Mouse (Mus musculus): ENCODE results near the gene Gm7271. TPM values are rescaled to one million over a fixed set of nuclear protein-coding genes. Genes with fewer than 3 reads are reported as not detected.

Gene Gm7271
- polyA plus RNA-seq, 1 experiment from 2014 or later: 5.4 TPM

- Histone ChIP-seq H3K9ac (peak overlapping the region; percentile 76), H3K27me3 (replicated peaks) (no peaks in the 10 kb centered on the region), H3K27ac (no peak overlapping the region), H3K9me3 (no peaks in the 10 kb centered on the region), H3K4me3 (peak overlapping the region; percentile 88), H3K36me3 (peaks cover 5% of the 10 kb centered on the region; the same call in 1 of the 2 replicates), H3K4me2 (replicated peaks) (peak overlapping the region; percentile 68), H3K4me1 (peaks cover 7% of the 10 kb centered on the region)
- 10% methylated on average over 9 of the region's 9 CpGs for WGBS
- ATAC-seq (ENCODE audit: low FRiP score, low read depth): peak; percentile 35
These were observed 45.8 kb downstream of the Gm7271 start for GRCm38 (mm10) chr5:76529704-76530066.

- Histone ChIP-seq H3K9me3 (no peaks in the 10 kb centered on the region), H3K27ac (no peak overlapping the region), H3K9ac (no peak overlapping the region), H3K4me1 (peaks cover 7% of the 10 kb centered on the region), H3K27me3 (replicated peaks) (no peaks in the 10 kb centered on the region), H3K4me2 (replicated peaks) (no peak overlapping the region), H3K4me3 (no peak overlapping the region), H3K36me3 (peaks cover 32% of the 10 kb centered on the region)
- no peak for ATAC-seq (ENCODE audit: low FRiP score, low read depth)
- WGBS: 90% methylated on average over 6 of the region's 6 CpGs
These were observed 49.3 kb downstream of the Gm7271 start for GRCm38 (mm10) chr5:76533186-76533585.

- H3K9ac ChIP-seq: no peak overlapping the region
- 88% methylated on average over 1 of the region's 1 CpGs for WGBS
- H3K9me3 ChIP-seq: no peaks in the 10 kb centered on the region
- no peak for ATAC-seq (ENCODE audit: low FRiP score, low read depth)
- no peak overlapping the region for H3K4me3 ChIP-seq
- H3K4me2 ChIP-seq (replicated peaks): no peak overlapping the region
- no peak overlapping the region for H3K27ac ChIP-seq
- H3K36me3 ChIP-seq: peaks cover 38% of the 10 kb centered on the region
- H3K27me3 ChIP-seq (replicated peaks): no peaks in the 10 kb centered on the region
- H3K4me1 ChIP-seq: no peaks in the 10 kb centered on the region
These were observed 52.4 kb downstream of the Gm7271 start for GRCm38 (mm10) chr5:76536231-76536630.

- H3K36me3 ChIP-seq: peaks cover 48% of the 10 kb centered on the region
- no peak for ATAC-seq (ENCODE audit: low FRiP score, low read depth)
These were observed 53.7 kb downstream of the Gm7271 start for GRCm38 (mm10) chr5:76537578-76537977.

GRCm38 (mm10) chr5:76540181-76540580, 56.3 kb downstream of the Gm7271 start:
- 86% methylated on average over 8 of the region's 8 CpGs for WGBS
- peaks cover 66% of the 10 kb centered on the region for H3K36me3 ChIP-seq
- H3K27ac ChIP-seq: no peak overlapping the region
- H3K9me3 ChIP-seq: no peaks in the 10 kb centered on the region
- H3K4me3 ChIP-seq: no peak overlapping the region
- no peak overlapping the region for H3K4me2 ChIP-seq (replicated peaks)
- ATAC-seq (ENCODE audit: low FRiP score, low read depth): no peak
- H3K4me1 ChIP-seq: no peaks in the 10 kb centered on the region
- H3K27me3 ChIP-seq (replicated peaks): no peaks in the 10 kb centered on the region
- H3K9ac ChIP-seq: no peak overlapping the region

More at GRCm38 (mm10) chr5:76537578-76537977, 53.7 kb downstream of the Gm7271 start:
- Histone ChIP-seq H3K27ac (no peak overlapping the region), H3K9me3 (no peaks in the 10 kb centered on the region), H3K9ac (no peak overlapping the region), H3K4me3 (no peak overlapping the region), H3K4me1 (no peaks in the 10 kb centered on the region), H3K4me2 (replicated peaks) (no peak overlapping the region), H3K27me3 (replicated peaks) (no peaks in the 10 kb centered on the region)
- WGBS: 96% methylated on average over 10 of the region's 10 CpGs

- no peak overlapping the region for H3K4me2 ChIP-seq (replicated peaks)
- no peak overlapping the region for H3K9ac ChIP-seq
- no peak for ATAC-seq (ENCODE audit: low FRiP score, low read depth)
- no peak overlapping the region for H3K27ac ChIP-seq
- no peaks in the 10 kb centered on the region for H3K4me1 ChIP-seq
- no peaks in the 10 kb centered on the region for H3K27me3 ChIP-seq (replicated peaks)
- H3K4me3 ChIP-seq: no peak overlapping the region
- H3K9me3 ChIP-seq: no peaks in the 10 kb centered on the region
- H3K36me3 ChIP-seq: peaks cover 64% of the 10 kb centered on the region
These were observed 57.0 kb downstream of the Gm7271 start for GRCm38 (mm10) chr5:76540842-76541241.

- Histone ChIP-seq H3K9ac (no peak overlapping the region), H3K4me2 (replicated peaks) (no peak overlapping the region), H3K27me3 (replicated peaks) (no peaks in the 10 kb centered on the region), H3K4me3 (no peak overlapping the region), H3K27ac (no peak overlapping the region), H3K9me3 (no peaks in the 10 kb centered on the region), H3K36me3 (peaks cover 54% of the 10 kb centered on the region), H3K4me1 (no peaks in the 10 kb centered on the region)
- ATAC-seq (ENCODE audit: low FRiP score, low read depth): no peak
- 94% methylated on average over 8 of the region's 8 CpGs for WGBS
These were observed 59.4 kb downstream of the Gm7271 start for GRCm38 (mm10) chr5:76543200-76543599.

GRCm38 (mm10) chr5:76550426-76550825, 66.6 kb downstream of the Gm7271 start:
- H3K4me1 ChIP-seq: no peaks in the 10 kb centered on the region
- H3K4me2 ChIP-seq (replicated peaks): no peak overlapping the region
- H3K4me3 ChIP-seq: no peak overlapping the region
- H3K9me3 ChIP-seq: no peaks in the 10 kb centered on the region
- H3K9ac ChIP-seq: no peak overlapping the region
- no peak overlapping the region for H3K27ac ChIP-seq
- H3K36me3 ChIP-seq: peaks cover 34% of the 10 kb centered on the region
- 89% methylated on average over 8 of the region's 8 CpGs for WGBS
- ATAC-seq (ENCODE audit: low FRiP score, low read depth): no peak
- no peaks in the 10 kb centered on the region for H3K27me3 ChIP-seq (replicated peaks)

GRCm38 (mm10) chr5:76565321-76565720, 81.5 kb downstream of the Gm7271 start:
- peaks cover 78% of the 10 kb centered on the region for H3K36me3 ChIP-seq

More at GRCm38 (mm10) chr5:76565321-76565720, 81.5 kb downstream of the Gm7271 start:
- ATAC-seq (ENCODE audit: low FRiP score, low read depth): no peak
- no peaks in the 10 kb centered on the region for H3K4me1 ChIP-seq
- 34% methylated on average over 3 of the region's 3 CpGs for whole genome bisulfite sequencing
- H3K27me3 ChIP-seq (replicated peaks): no peaks in the 10 kb centered on the region
- no peak overlapping the region for H3K9ac ChIP-seq
- H3K4me3 ChIP-seq: no peak overlapping the region
- H3K27ac ChIP-seq: no peak overlapping the region
- no peak overlapping the region for H3K4me2 ChIP-seq (replicated peaks)
- no peaks in the 10 kb centered on the region for H3K9me3 ChIP-seq

Other genes with a start within 250 kb of the Gm7271 start
- 14.3 and 14.5 TPM in 2 replicates for gene Clock, start 179.2 kb upstream of the Gm7271 start, polyA plus RNA-seq (2016; fragmentation: Nextera tagmentation; extraction: Ambion mirVana)
- not detected in 2 replicates for gene Pdcl2, start 152.9 kb upstream of the Gm7271 start, polyA plus RNA-seq (2016; fragmentation: Nextera tagmentation; extraction: Ambion mirVana)
- 0.32 TPM in 1 of 2 replicates, not detected in the other for gene Nmu, start 120.3 kb upstream of the Gm7271 start, polyA plus RNA-seq (2016; fragmentation: Nextera tagmentation; extraction: Ambion mirVana)
- 54.9 and 62.4 TPM in 2 replicates for gene Exoc1, start 45.3 kb downstream of the Gm7271 start, polyA plus RNA-seq (2016; fragmentation: Nextera tagmentation; extraction: Ambion mirVana)
- 6.7 and 7.0 TPM in 2 replicates for gene Cep135, start 104.7 kb downstream of the Gm7271 start, polyA plus RNA-seq (2016; fragmentation: Nextera tagmentation; extraction: Ambion mirVana)
- gene C530008M17Rik, start 172.5 kb downstream of the Gm7271 start, polyA plus RNA-seq (2016; fragmentation: Nextera tagmentation; extraction: Ambion mirVana): 72.6 and 96.6 TPM in 2 replicates